Mouse (Mus musculus) ES-Bruce4 (cell line): ENCODE measurements at regions not wholly inside any gene's neighbourhood (a gene's known extent, or its start where the extent isn't known, plus 50 kb on each side); places are given as distances from the start of the nearest gene placed in this dataset.

Experiments
- CTCF ChIP-seq: IDR thresholded peaks from one replicate; pipeline ENCODE4 v1.8.1; 2011; ENCODE audit warnings: low read depth, low read length
- EP300 ChIP-seq: IDR thresholded peaks from 2 replicates; pipeline ENCODE4 v1.6.1; 2011; ENCODE audit warnings: low read depth, low read length; ENCODE audit not compliant: insufficient read depth

DNA sequence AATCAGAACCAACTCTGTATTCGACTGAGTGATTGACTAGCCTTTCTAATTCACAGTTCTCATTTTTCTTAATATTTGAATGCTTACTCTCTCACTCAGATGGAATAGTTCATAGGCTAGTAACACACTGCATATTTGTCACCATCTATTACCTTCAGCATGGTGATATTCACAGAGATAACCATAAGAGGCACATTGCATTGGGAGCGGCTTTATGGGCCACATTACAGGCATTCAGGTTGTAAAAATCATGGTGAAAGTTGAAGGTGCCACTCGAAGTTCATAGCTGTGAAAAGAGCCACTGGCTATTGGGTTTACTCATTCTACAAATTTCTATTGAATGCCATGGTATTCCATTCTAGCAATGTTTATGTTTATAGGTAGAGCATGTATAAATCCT is 229.6 kb upstream of the Sdr16c6 start:
- no peak for TF ChIP-seq EP300
- no peak for TF ChIP-seq CTCF
